Mouse (Mus musculus) MEL (cell line): ENCODE results near the gene Rph3al.

Source experiments
- CHD2 ChIP-seq: IDR thresholded peaks from 2 replicates; pipeline ENCODE4 v1.6.1; 2011; ENCODE audit warnings: low read length, improper control_type of control experiment
- CTCF ChIP-seq, 3 experiments: IDR thresholded peaks in 2 of 3; conservative IDR thresholded peaks in 1 of 3; 2 replicates each; pipeline ENCODE4 v1.5.1; 2011 to 2012; ENCODE audit warnings: low read length in 3 of 3, low read depth in 2 of 3, mild to moderate bottlenecking in 2 of 3, improper control_type of control experiment in 1 of 3, inconsistent platforms in 1 of 3, mixed read lengths in 1 of 3, moderate library complexity in 1 of 3; ENCODE audit not compliant: control insufficient read depth in 1 of 3, insufficient read depth in 1 of 3, poor library complexity in 1 of 3, severe bottlenecking in 1 of 3
- ELF1 ChIP-seq: IDR thresholded peaks from 2 replicates; pipeline ENCODE4 v1.6.1; 2014; ENCODE audit warnings: low read depth, mild to moderate bottlenecking, inconsistent platforms, low read length, improper control_type of control experiment, moderate library complexity
- EP300 ChIP-seq, 2 experiments: IDR thresholded peaks; 2 replicates each; pipeline ENCODE4 v1.6.1; 2011; ENCODE audit warnings: improper control_type of control experiment in 2 of 2, low read length in 2 of 2, low read depth in 1 of 2, mild to moderate bottlenecking in 1 of 2
- MAX ChIP-seq: IDR thresholded peaks from 2 replicates; pipeline ENCODE4 v1.6.1; 2011; ENCODE audit warnings: low read length, improper control_type of control experiment
- POLR2A ChIP-seq, 2 experiments: IDR thresholded peaks; 2 replicates each; pipeline ENCODE4 v1.6.1; 2011 to 2012; ENCODE audit warnings: low read length in 2 of 2, mild to moderate bottlenecking in 2 of 2, control low read depth in 1 of 2, improper control_type of control experiment in 1 of 2, low read depth in 1 of 2, moderate library complexity in 1 of 2; ENCODE audit not compliant: control insufficient read depth in 1 of 2, insufficient read depth in 1 of 2, poor library complexity in 1 of 2
- TBP ChIP-seq: IDR thresholded peaks from 2 replicates; pipeline ENCODE4 v1.8.0; 2011; ENCODE audit warnings: low read depth, low read length, improper control_type of control experiment

GRCm38 (mm10) chr11:75922741-75923140 lies 15.5 kb downstream of the Rph3al start:
- TF ChIP-seq POLR2A (IDR thresholded peaks at IDR 0.05; ENCODE audit: control insufficient read depth in 1 of 2, insufficient read depth in 1 of 2, low read depth in 1 of 2, low read length in 2 of 2, poor library complexity in 1 of 2) (no peak), CHD2 (no peak), EP300 (IDR thresholded peaks at IDR 0.05; ENCODE audit: low read depth in 1 of 2, low read length in 2 of 2) (no peak), ELF1 (no peak), TBP (no peak), CTCF (IDR thresholded peaks at IDR 0.05 in 2 of 3, conservative IDR thresholded peaks at IDR 0.05 in 1 of 3; ENCODE audit: control insufficient read depth in 1 of 3, insufficient read depth in 1 of 3, low read depth in 2 of 3, low read length in 3 of 3, poor library complexity in 1 of 3, severe bottlenecking in 1 of 3) (no peak), MAX (no peak)
